Mouse (Mus musculus) heart, postnatal 0 days (tissue): ENCODE results near the gene Adat1.

ENCODE experiments used
- CTCF ChIP-seq: IDR thresholded peaks from 2 replicates; pipeline ENCODE4 v1.5.1; 2016; ENCODE audit warnings: antibody characterized with exemption, control low read depth, low read depth
- EP300 ChIP-seq: IDR thresholded peaks from 2 replicates; pipeline ENCODE4 v1.6.1; 2016; ENCODE audit warnings: antibody characterized with exemption, low read depth

DNA sequence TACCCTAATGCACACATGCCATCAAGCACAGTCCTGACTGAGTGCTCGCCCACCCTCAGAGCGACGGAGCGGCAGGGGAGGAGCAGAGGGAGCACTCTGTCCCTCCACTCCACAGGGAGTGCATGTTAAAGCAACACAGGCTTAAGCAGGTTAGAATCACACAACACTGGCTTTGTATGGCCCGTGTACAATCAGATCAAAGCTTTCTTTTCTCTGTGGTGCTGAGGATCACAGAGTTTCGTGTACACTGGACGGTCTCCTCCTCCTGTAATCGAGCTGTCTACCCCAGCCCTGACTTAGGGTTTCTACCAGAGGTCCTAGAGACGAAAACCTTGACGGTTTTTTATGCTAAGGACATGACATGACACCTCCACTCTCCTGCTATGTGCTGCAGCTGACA lies 23.6 kb downstream of the Adat1 start:
- TF ChIP-seq CTCF (no peak), EP300 (no peak)
